Mouse (Mus musculus): ENCODE results near the gene Slc22a8. TPM values are rescaled to one million over a fixed set of nuclear protein-coding genes. Genes with fewer than 3 reads are reported as not detected.

The Slc22a8 gene
- total RNA-seq, 2 experiments from 2014 or later, result not detected

GRCm38 (mm10) chr19:8593833-8594232 is 2.8 kb downstream of the Slc22a8 start:
- intact Hi-C loops (cut with DNase I; ENCODE audit: low total_unique reads), result no loop called here
- DNase-seq, result no peak

DNA sequence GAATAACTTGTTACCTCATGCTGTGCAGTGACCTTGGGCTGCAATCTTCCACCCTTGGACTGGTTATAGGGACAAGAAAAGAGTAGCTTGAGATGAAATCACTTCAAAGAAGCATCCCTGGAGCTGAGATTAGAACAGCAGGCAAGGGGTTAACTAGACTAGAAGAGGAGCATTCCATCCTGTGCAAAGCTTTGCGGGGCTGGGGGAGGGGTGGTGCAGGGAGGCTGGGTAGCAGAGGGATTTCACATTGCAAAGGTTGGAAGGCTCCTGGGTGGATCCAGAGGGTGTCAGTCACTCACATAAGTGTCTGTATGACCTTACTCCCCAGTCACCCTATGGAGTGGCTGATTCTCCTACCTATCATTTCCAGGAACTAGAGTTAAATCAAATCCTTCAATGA is 3.5 kb downstream of the Slc22a8 start:
- no peak for DNase-seq
- intact Hi-C loops (cut with DNase I; ENCODE audit: low total_unique reads), result no loop called here

GRCm38 (mm10) chr19:8597269-8597668 is 6.2 kb downstream of the Slc22a8 start:
- intact Hi-C loops (cut with DNase I; ENCODE audit: low total_unique reads), result no loop called here
- no peak for DNase-seq

DNA sequence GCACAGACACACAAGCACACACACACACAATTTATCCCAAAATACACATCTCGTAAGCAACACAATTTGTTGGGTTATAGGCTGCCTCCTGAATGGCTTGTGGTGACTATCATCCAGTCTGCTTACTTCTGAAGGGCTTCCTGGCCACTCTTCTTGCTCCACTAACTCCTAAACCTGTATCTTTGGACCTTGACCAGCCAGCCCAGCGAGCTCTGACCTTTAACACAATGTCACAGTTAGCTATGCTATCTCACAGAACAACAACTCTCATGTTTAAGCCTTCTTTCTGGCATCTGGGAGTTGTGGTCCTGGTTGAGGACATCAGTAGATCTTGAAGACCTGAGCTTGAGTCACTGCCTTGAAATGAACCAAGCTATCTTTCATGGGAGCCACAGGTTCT is 8.2 kb downstream of the Slc22a8 start:
- intact Hi-C loops (cut with DNase I; ENCODE audit: low total_unique reads), result no loop called here
- no peak for DNase-seq

- intact Hi-C loops (cut with DNase I; ENCODE audit: low total_unique reads), result no loop called here
- no peak for DNase-seq
Measured at GRCm38 (mm10) chr19:8601922-8602321, 10.9 kb downstream of the Slc22a8 start.

DNA sequence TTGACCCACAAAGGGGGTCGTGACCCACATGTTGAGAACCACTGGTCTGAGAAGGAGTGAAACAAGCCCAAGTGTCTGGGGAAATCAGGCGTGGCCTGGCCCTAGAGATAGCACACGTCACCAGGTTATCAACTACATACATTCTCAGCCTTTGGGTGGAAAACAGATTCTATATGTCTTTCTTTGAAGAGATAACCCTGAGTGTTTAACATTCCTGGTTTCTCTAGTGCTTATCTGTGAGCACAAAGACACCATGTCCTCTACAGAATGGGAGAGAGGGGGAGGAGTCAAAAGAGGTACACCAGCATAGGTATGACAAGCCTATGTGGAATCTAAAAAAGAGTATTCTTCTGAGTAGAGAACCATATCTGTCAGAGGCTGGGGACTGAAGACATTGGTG is 11.9 kb downstream of the Slc22a8 start:
- intact Hi-C loops (cut with DNase I; ENCODE audit: low total_unique reads), result no loop called here
- no peak for DNase-seq

- intact Hi-C loops (cut with DNase I; ENCODE audit: low total_unique reads), result no loop called here
- no peak for DNase-seq
Measured at GRCm38 (mm10) chr19:8604536-8605240, 13.6 kb downstream of the Slc22a8 start.

GRCm38 (mm10) chr19:8605241-8605558 is 14.1 kb downstream of the Slc22a8 start:
- intact Hi-C loops (cut with DNase I; ENCODE audit: low total_unique reads), result no loop called here
- no peak for DNase-seq

DNA sequence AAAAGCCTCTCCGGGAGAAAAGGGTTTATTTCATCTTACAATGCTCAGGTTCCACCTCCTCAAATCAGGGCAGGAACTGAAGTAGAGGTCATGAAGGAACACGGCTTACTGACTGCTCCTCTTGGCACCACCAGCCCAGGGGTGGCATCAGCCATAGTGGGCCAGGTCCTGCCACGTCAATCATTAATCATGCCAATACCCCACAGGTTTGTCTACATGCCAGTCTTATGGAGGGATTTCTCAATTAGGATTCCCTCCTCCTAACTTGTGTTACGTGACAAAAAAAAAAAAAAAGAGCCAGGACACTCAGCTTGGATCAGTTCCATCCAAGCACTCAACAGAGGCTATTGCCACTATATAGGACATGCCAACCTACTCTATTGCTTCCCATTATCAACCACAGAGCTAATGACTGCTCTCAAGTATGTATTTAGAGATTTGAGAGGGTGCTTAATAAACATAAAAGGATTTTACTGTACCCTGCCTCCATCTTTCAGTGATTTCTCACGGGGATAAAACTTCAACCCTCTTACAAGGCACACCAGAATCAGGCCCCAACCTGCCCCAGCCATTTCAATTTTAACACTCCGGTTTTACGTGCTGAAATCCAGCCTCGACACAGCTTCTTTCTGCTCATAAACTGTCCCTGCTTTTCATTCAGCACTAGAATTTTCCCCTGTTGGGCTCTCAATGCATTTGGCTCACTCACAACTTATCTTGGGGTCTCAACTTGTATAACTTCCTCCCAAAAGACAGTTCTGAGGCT is 20.5 kb downstream of the Slc22a8 start:
- no peak for DNase-seq
- intact Hi-C loops (cut with DNase I; ENCODE audit: low total_unique reads), result no loop called here

DNA sequence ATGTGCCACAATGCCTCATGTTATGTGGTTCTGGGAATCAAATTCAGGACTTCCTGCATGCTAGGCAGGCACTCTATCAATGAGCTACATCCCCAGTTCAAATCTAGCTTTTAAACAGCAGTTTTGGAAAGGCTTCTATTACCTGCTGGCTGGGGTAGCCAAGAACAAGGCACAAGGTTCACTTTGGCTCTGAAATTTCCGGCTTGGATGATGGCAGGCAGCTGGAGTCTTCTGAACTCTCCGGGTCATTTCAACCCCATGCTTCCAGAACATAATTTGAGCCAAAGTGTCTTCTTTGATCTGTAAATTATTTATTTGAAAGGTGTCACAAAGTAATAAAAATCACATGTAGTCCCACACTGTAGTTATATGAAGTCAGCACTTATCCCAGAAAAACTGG is 22.1 kb downstream of the Slc22a8 start:
- no peak for DNase-seq
- intact Hi-C loops (cut with DNase I; ENCODE audit: low total_unique reads), result no loop called here

DNA sequence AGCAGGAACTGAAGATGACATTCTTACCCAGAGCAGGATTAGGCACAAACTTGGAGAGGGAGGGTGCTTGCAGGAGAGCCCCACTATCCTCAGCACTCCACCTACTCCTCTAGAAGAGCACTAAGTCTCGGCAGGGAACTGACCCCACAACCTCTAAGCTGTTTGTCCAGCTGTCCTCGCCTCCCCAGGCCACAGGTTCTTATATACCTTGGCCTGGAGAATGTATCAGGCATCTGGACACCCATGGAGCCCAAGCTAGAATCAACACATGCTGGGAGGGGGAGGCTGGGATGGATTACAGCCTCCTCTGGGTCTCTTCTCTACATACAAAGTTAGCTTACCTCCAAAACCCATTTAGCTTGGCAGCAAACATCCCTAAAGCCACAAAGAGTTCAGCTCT is 23.3 kb downstream of the Slc22a8 start:
- intact Hi-C loops (cut with DNase I; ENCODE audit: low total_unique reads), result no loop called here
- no peak for DNase-seq

- intact Hi-C loops (cut with DNase I; ENCODE audit: low total_unique reads), result no loop called here
- no peak for DNase-seq
Measured at GRCm38 (mm10) chr19:8616314-8616713, 25.3 kb downstream of the Slc22a8 start.

GRCm38 (mm10) chr19:8617904-8618303 is 26.9 kb downstream of the Slc22a8 start, which contains the start of gene Slc22a6:
Slc22a6 (plus strand) TSS chr19:8618039.
- intact Hi-C loops (cut with DNase I; ENCODE audit: low total_unique reads), result no loop called here
- DNase-seq, result no peak

DNA sequence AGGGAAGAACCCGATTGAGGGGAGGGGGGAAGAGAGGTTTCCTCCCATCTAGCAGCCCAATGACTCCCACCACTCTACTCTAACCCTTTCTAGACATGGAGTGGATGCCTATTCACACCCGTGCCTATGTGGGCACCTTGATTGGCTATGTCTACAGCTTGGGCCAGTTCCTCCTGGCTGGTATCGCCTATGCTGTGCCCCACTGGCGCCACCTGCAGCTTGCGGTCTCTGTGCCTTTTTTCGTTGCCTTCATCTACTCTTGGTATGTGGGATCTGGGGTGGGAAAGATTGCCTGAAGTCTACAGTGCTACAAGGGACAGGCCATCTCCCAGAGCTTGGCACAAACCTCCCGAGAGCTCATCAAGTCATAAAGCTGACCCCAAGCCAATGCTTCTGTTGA is 30.0 kb downstream of the Slc22a8 start:
- intact Hi-C loops (cut with DNase I; ENCODE audit: low total_unique reads), result no loop called here
- DNase-seq, result no peak

GRCm38 (mm10) chr19:8630249-8630648 is 39.2 kb downstream of the Slc22a8 start:
- DNase-seq, result no peak
- intact Hi-C loops (cut with DNase I; ENCODE audit: low total_unique reads), result no loop called here

- no peak for DNase-seq
- intact Hi-C loops (cut with DNase I; ENCODE audit: low total_unique reads), result no loop called here
Measured at GRCm38 (mm10) chr19:8630826-8631225, 39.8 kb downstream of the Slc22a8 start.

DNA sequence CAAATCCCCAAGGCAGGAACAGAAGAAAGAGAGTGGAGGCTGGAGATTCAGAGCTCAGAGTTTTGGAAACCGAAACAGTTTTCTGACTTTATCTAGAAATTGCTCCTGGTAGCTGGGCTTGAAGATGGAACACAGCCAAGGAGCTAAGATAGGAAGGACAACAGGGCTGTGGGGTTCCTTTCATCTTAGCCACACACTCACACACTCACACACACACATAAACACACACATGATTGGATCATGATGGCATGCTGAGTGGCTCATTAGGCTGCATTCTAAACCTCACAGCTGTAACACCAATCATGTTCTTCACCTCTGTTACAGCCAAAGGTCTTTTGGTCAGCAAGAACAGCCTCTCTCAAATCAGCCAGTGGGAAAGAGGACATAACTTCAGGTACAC is 41.0 kb downstream of the Slc22a8 start:
- no peak for DNase-seq
- intact Hi-C loops (cut with DNase I; ENCODE audit: low total_unique reads), result no loop called here

DNA sequence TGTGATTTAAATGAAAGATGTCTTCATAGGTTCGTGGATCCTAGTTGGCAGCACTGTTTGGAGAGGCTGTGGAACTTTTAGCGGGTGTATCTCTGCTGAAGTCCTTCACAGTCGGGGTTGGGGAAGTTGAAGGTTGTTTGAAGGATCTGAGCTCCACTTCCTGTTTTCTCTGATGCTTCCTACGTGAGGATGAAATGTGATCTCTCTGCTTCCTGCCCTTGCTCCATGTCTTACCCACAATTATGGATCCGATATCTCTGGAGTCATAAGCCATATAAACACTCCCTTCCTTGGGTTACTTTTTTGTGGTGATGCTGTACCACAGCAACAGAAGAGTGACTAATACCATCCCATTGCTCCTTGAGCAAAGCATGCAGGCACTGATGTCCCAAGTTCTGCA is 51.0 kb downstream of the Slc22a8 start:
- no peak for DNase-seq
- intact Hi-C loops (cut with DNase I; ENCODE audit: low total_unique reads), result no loop called here

- no peak for DNase-seq
- intact Hi-C loops (cut with DNase I; ENCODE audit: low total_unique reads), result no loop called here
Measured at GRCm38 (mm10) chr19:8646393-8646792, 55.3 kb downstream of the Slc22a8 start.

- intact Hi-C loops (cut with DNase I; ENCODE audit: low total_unique reads), result no loop called here
- DNase-seq, result no peak
Measured at GRCm38 (mm10) chr19:8655833-8656232, 64.8 kb downstream of the Slc22a8 start.

GRCm38 (mm10) chr19:8656341-8656740 is 65.3 kb downstream of the Slc22a8 start:
- no peak for DNase-seq
- intact Hi-C loops (cut with DNase I; ENCODE audit: low total_unique reads), result no loop called here

Measured in gastrocnemius, postnatal 14 days (tissue).